Mouse (Mus musculus) embryonic fibroblast, embryonic 13.5 days (primary cell): ENCODE data around the gene Myo5a.

ENCODE experiments used
- CTCF ChIP-seq: IDR thresholded peaks from 2 replicates; pipeline ENCODE4 v1.5.1; 2011; ENCODE audit warnings: mild to moderate bottlenecking, control low read depth, low read length, moderate library complexity, borderline replicate concordance; ENCODE audit not compliant: insufficient read depth
- POLR2A ChIP-seq: IDR thresholded peaks from 2 replicates; pipeline ENCODE4 v1.6.1; 2011; ENCODE audit warnings: low read depth, mild to moderate bottlenecking, control low read depth, low read length, moderate library complexity

DNA sequence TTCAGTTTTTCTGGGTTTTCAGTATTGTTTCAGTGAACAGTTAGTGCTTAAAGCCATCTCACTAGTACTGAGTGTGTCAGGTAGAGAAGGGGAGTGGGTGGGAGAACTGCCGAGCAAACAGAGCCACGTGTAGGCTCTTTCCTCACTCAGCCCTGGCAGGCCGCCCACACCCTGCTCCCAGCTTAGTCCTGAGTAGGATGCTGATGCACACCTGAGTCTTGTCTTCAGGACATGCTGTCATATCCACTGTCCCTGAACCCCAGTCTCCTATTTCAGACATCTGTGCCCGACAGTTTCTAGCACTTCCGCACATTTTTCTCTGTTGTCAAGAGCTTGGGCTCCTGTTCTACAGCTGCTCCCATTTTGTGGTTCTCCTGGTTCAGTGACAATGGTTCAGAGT lies 149.1 kb downstream of the Myo5a start:
- TF ChIP-seq POLR2A = no peak
- no peak for TF ChIP-seq CTCF
